Mouse (Mus musculus): ENCODE results near the gene Ptprs.

Ptprs gene

DNA sequence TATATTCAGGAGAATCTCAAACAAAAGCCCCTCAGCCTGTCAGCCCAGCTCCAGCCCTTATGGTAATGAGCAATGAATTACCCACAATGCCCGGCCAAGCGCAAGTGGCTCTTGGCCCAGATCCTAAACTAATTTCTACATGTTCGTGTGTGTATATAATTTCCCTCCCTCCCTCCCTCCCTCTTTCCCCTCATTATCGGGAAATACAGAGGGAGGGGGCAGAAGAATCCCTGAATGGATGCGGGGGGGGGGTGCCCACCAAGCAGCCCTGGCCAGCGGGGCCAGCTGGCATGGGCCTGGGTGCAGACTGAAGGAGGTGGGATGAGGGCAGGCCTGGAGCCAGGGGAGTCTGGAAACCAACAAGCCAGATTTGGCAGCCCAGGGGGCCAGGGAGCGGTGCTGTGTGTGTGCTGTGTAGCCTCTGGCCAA lies 8.8 kb downstream of the Ptprs start:
- ATAC-seq (ENCODE audit: low TSS enrichment), result 0 out of 2 replicates have a peak, but pooled peaks have one; percentile 14

- ATAC-seq (ENCODE audit: low TSS enrichment), result no peak
These were observed 9.5 kb downstream of the Ptprs start for GRCm38 (mm10) chr17:56466747-56467146.

DNA sequence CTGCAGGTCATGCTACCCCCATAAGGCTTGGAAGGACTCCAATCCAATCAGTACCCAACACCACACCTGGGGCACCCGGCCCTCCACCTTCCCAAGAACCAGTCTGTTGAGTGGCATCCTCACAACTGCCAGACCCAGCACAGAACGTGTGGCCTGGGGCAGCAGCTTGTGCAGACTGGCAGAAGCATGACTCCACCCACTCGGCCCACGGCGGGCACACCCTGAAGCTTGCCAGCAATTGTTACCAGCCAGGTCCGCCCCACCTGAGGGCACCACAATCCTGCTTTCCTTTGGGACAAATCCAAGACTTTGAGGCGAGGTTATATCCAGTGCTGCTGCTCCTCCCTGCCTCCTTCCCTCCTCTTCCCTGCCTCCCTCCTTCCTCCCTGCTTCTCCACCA lies 11.5 kb downstream of the Ptprs start:
- ATAC-seq (ENCODE audit: low TSS enrichment), result no peak

GRCm38 (mm10) chr17:56464345-56464744 lies 11.9 kb downstream of the Ptprs start:
- no peak for ATAC-seq (ENCODE audit: low TSS enrichment)

DNA sequence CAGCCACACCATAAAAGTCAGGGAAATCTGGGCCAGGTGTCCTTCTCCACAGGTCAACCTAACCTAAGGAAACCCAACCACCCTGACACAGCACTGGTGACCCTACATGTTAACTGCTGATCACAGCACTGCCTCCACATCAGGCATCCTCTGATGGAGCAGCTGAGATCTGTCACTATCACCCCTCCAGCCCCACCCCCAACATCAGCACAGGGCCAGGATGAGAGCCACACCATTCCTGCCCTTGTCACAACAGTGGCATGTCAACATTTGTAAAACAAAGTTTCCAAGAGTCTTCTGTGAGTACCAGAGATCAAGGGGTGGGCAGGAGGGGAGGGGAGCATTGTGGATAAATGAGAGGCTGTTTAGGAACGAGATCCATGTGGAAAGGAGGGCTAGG lies 12.8 kb downstream of the Ptprs start:
- ATAC-seq (ENCODE audit: low TSS enrichment), result no peak

DNA sequence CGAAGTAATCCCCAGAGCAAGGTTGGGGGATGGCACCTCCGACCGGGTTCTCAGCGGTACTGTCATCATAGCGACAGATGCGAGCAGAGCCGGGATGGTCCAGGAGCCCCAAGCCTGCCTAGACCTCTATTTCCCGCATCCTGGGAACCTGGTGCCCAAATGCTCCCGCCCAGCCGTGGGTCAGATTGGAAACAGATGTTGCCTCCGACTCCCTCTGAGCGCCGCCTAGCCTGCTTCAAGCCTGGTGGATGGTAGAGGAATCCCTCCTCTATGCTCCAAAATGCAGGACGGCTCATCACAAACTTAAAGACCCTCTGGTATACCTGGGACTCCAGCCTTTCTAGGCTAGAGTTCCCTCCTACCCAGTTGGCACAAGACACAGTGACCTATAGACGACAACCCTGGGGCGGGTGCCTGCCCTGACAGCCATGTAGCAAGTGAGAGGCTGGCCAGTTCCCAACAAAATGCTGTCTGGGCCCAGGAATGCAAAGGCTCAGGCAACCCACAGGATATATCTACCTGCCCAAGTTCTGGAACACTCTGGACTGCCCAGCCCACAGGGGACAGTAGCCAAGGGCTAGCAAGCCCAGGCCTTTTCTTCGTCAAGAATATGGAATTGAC lies 13.3 kb downstream of the Ptprs start:
- ATAC-seq (ENCODE audit: low TSS enrichment), result no peak

GRCm38 (mm10) chr17:56461771-56462743 lies 14.2 kb downstream of the Ptprs start:
- peak; percentile 87 for ATAC-seq (ENCODE audit: low TSS enrichment)

DNA sequence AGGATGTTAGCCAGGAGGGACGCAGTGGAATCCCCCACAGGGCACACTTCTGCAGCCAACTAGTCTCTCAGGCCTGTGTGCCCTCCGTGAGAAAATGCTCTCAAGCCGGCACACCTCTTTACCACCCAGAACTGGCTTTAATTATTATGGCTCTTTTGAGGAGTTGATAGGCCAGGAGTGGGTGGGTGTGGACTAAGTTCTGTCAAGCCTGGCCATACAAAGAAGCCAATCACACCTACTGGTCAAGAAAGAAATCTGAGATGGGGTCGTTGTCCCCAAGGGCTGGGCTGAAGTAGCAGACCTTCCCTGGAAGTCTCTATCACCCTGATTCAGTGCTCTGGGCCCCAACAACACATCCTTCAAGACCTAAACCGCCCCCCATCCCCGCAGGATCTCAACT lies 15.4 kb downstream of the Ptprs start:
- no peak for ATAC-seq (ENCODE audit: low TSS enrichment)

- ATAC-seq (ENCODE audit: low TSS enrichment), result no peak
These were observed 18.8 kb downstream of the Ptprs start for GRCm38 (mm10) chr17:56457442-56457841.

DNA sequence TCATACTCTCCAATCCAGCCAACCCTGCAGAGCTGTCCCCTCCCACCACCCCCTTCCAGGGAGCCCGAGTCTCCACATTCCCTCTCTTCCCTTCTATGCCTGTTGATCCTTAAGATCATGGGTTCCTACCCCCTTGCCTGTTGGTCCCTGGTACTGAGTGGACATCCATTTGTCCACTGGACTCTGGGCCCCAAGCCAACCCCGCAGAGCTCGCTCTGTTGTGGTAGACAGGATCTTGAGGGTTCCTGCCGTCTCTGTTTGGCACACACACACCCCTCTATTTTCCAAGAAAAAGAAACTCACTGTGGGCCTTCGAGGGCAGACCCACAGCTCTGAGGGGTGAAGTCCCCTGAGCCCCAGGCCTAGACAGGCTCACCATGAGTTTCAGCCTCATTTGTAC lies 19.9 kb downstream of the Ptprs start:
- no peak for ATAC-seq (ENCODE audit: low TSS enrichment)

GRCm38 (mm10) chr17:56453689-56454088 lies 22.6 kb downstream of the Ptprs start:
- no peak for ATAC-seq (ENCODE audit: low TSS enrichment)

- peak; percentile 62 for ATAC-seq (ENCODE audit: low TSS enrichment)
These were observed 23.0 kb downstream of the Ptprs start for GRCm38 (mm10) chr17:56453251-56453650.

DNA sequence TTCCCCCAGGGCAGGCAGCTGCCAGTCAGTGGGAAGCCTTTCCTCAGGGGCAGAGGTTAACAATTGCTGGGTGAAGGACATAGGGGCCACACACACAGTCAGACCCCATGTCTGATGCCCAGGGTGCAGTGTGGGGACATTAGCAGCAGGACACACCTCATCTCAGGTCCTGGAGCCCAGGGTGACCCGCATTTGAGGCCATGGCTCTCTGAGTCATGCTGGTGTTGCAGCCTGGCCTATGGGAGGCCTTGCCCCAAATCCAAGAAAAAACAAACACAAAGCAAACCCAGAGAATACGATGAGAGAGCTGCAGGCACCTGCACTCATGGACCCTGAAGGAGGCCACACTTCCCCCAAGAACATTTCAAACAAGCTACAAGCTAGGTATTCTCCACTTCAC lies 28.6 kb downstream of the Ptprs start:
- ATAC-seq (ENCODE audit: low TSS enrichment), result no peak

GRCm38 (mm10) chr17:56445397-56445796 lies 30.9 kb downstream of the Ptprs start:
- ATAC-seq (ENCODE audit: low TSS enrichment), result peak; percentile 39

GRCm38 (mm10) chr17:56444771-56445170 lies 31.5 kb downstream of the Ptprs start:
- ATAC-seq (ENCODE audit: low TSS enrichment), result no peak

GRCm38 (mm10) chr17:56443341-56443795 lies 32.9 kb downstream of the Ptprs start:
- no peak for ATAC-seq (ENCODE audit: low TSS enrichment)

GRCm38 (mm10) chr17:56442316-56442715 lies 34.0 kb downstream of the Ptprs start:
- no peak for ATAC-seq (ENCODE audit: low TSS enrichment)

DNA sequence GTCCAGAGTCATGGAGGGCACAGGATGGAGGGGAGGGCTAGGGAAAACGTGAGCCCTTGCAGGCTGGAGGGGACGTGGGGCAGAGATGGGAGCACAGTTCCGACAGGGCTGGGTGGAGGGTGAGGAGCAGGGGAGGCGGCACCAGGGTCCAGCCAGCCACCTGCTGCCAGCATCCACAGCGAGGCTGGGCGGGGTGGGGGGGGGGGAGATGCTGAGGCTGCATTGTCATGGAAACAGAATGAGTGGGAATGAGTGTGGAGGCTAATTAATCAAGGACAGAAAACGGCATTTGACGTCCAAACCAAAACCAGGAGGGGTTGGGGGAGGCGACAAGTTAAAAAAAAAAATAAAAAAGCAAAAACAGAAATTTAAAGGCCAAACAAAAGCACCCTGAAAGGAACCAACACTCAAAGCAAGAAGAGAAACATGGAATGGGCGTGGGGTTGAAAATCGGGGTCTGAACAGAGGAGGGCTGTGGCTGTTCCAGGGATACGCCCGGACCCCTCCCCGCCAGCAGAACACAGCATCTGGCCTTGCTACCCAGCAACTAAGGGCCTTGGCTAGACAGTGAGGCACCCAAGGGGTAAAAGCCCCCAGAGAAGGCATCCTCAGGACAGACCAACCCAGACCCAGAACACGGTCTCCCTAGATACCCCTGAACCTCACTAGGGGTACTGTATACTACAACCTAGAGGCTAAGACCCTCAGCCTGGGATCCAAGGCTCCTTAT lies 36.4 kb downstream of the Ptprs start:
- 0 out of 2 replicates have a peak, but pooled peaks have one; percentile 7 for ATAC-seq (ENCODE audit: low TSS enrichment)

- no peak for ATAC-seq (ENCODE audit: low TSS enrichment)
These were observed 44.7 kb downstream of the Ptprs start for GRCm38 (mm10) chr17:56431582-56431981.

DNA sequence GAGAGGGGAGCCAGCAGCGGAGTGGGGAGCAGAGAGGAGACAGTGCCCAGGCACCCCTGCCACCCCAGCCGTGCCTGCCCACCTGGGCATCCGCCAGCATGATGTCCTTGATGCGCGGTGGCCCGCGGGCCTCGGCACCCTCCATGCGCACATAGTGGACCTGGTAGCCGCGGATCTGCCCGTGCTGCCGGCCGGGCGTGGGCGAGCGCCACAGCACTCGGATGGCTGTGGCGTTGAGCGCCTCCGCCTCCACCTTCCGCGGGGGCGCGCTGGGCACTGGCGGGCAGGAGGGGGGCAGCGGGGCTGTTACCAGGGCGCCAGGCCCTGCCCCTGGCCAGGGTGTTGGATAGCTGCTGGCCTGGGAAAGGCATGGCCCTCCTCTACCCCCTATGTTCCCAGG lies 48.4 kb downstream of the Ptprs start:
- peak; percentile 20; the same call in 1 of the 2 replicates for ATAC-seq (ENCODE audit: low TSS enrichment)

GRCm38 (mm10) chr17:56425941-56426340 lies 50.3 kb downstream of the Ptprs start:
- ATAC-seq (ENCODE audit: low TSS enrichment), result peak; percentile 44; the same call in 1 of the 2 replicates

- peak; percentile 48 for ATAC-seq (ENCODE audit: low TSS enrichment)
These were observed 50.7 kb downstream of the Ptprs start for GRCm38 (mm10) chr17:56425584-56425914.

Measured in frontal cortex, adult (tissue).